Mouse (Mus musculus) limb, embryonic 12.5 days (tissue): ENCODE data around the gene Eef2. TPM values are rescaled to one million over a fixed set of nuclear protein-coding genes. Genes with fewer than 3 reads are reported as not detected.
"Not testable (repeated sequence)": the region's sequence is repeated elsewhere in the genome, so short reads cannot be mapped to it uniquely, and the experiment has no call there.

Experiments
- ATAC-seq: fragments of 200-750 bp; cut with Nextera tagmentation; 2 replicates; pipeline ENCODE4 v1.8.0; 2017; ENCODE audit warnings: low read depth, moderate TSS enrichment; ENCODE audit not compliant: insufficient number of reproducible peaks, insufficient read depth, low FRiP score, low TSS enrichment
- H3K27ac ChIP-seq: fragments of 300-500 bp; sonication (generic); 2 replicates; pipeline ENCODE4 v1.5.1; 2016; ENCODE audit warnings: mild to moderate bottlenecking, moderate library complexity
- H3K27me3 ChIP-seq: fragments of 300-500 bp; sonication (generic); 2 replicates; pipeline ENCODE4 v1.6.1; 2016; ENCODE audit warnings: mild to moderate bottlenecking, moderate library complexity
- H3K36me3 ChIP-seq: fragments of 300-500 bp; sonication (generic); 2 replicates; pipeline ENCODE4 v1.6.1; 2016; ENCODE audit warnings: mild to moderate bottlenecking, moderate library complexity
- H3K4me1 ChIP-seq: fragments of 300-500 bp; sonication (generic); replicated peaks from 2 replicates; pipeline ENCODE4 v1.6.1; 2016
- H3K4me2 ChIP-seq: fragments of 300-500 bp; sonication (generic); 2 replicates; pipeline ENCODE4 v1.6.1; 2016; ENCODE audit warnings: mild to moderate bottlenecking, moderate library complexity
- H3K4me3 ChIP-seq: fragments of 300-500 bp; sonication (generic); replicated peaks from 2 replicates; pipeline ENCODE4 v1.5.1; 2016; ENCODE audit warnings: mild to moderate bottlenecking
- H3K9ac ChIP-seq: fragments of 300-500 bp; sonication (generic); replicated peaks from 2 replicates; pipeline ENCODE4 v1.6.1; 2016; ENCODE audit warnings: mild to moderate bottlenecking, moderate library complexity
- H3K9me3 ChIP-seq: fragments of 300-500 bp; sonication (generic); 2 replicates; pipeline ENCODE4 v1.6.1; 2016; ENCODE audit warnings: mild to moderate bottlenecking, moderate library complexity
- WGBS: fragments of 180-500 bp; shearing (Covaris S2); methylation state at CpG from one replicate; pipeline ENCODE4 v1.1.7; 2016; 5-methylcytosine and 5-hydroxymethylcytosine counted together
- polyA plus RNA-seq: library from polyadenylated mRNA; unstranded; fragments of >200 nt; fragmentation: Nextera tagmentation; extraction: Ambion mirVana; gene quantifications from 2 replicates; pipeline ENCODE4 v1.2.1, GENCODE M21; 2016

The Eef2 gene
- polyA plus RNA-seq, 1 experiment from 2014 or later: 524 TPM

DNA sequence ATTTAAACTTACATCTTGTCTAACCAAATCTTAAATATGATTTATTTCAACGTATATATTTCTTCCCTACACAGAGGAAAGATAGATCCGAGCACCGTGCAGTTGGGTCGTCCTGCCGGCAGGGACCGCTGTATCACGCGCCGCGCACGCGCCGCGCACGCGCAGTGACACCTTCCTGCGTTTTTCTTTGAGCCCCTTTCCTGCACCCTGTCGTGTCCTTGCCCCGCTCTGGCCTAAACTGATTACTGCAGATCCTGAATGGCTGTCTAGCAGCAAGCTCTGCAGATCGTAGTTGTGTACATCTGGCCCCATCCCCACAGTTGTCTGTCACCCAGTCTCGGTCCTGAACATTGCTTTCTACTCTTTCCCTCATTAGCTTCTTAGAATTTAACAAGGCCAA, 3.3 kb upstream of the Eef2 start:
- H3K9me3 ChIP-seq: no peaks in the 10 kb centered on the region
- H3K4me1 ChIP-seq: peaks cover 37% of the 10 kb centered on the region
- H3K9ac ChIP-seq: peak overlapping the region; percentile 42; the same call in 1 of the 2 replicates
- WGBS: 4% methylated on average over 21 of the region's 21 CpGs
- peaks cover 9% of the 10 kb centered on the region for H3K36me3 ChIP-seq
- H3K4me3 ChIP-seq: peak overlapping the region; percentile 8; the same call in 1 of the 2 replicates
- H3K27me3 ChIP-seq: no peaks in the 10 kb centered on the region
- 0 out of 2 replicates have a peak, but pooled peaks have one; percentile 15 for ATAC-seq
- peak overlapping the region; percentile 94 for H3K27ac ChIP-seq
- peak overlapping the region; percentile 44 for H3K4me2 ChIP-seq

DNA sequence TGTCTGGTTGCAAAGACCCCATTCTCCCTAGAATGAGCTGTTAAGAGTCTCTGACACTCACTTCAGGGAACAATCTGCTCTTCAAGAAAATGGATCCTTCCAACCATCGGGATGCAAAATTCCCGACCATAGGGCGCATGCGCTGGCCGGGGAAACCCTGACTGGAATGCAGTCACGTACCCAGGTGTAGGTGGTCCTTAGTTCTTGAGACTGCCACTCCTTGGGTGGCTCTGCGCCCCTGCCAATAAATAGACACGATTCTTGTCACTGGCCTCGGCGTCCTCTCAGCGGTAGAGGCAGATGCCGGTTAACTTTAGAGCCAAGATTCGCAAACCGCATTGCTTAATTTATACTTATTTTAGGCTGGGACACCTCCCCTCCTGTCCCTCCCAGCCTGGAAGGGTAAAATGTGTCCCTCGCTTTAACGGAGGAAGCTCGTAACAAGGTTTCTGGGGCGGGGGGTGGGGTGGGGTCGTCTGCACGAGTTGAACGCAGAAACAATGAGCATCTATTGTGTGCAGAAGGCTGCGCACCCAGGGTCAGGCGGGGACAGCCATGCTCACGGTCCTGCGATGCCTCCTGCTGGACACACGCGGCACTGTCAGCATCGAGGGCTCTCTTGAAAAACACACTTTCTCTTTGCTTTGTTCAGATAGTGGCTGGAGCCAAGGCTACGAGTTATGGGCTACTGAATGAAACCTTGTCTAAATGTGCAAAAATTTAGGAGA, 1.6 kb upstream of the Eef2 start:
- no peaks in the 10 kb centered on the region for H3K27me3 ChIP-seq
- peaks cover 26% of the 10 kb centered on the region for H3K36me3 ChIP-seq
- 3% methylated on average over 29 of the region's 29 CpGs for WGBS
- ATAC-seq: peak; percentile 59
- peak overlapping the region; percentile 67 for H3K4me2 ChIP-seq
- peaks cover 45% of the 10 kb centered on the region for H3K4me1 ChIP-seq
- H3K9me3 ChIP-seq: no peaks in the 10 kb centered on the region
- H3K9ac ChIP-seq: peak overlapping the region; percentile 63
- peak overlapping the region; percentile 39 for H3K4me3 ChIP-seq
- H3K27ac ChIP-seq: peak overlapping the region; percentile 94

DNA sequence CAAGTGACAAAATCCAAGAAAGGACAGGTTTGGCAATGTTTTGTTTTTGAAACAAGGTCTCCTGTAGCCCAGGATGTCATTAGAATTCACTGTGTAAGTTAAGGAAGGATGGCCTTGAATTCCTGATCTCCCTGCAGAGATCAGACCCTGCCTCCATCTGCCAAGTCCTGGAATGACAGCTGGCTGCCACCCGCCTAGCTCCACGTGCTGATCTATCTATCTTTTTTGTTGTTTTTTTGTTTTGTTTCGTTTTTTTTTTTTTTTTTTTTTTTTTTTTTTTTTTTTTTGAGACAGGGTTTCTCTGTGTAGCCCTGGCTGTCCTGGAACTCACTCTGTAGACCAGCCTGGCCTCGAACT, 1.1 kb upstream of the Eef2 start:
- 9% methylated on average over 4 of the region's 4 CpGs for WGBS
- H3K4me3 ChIP-seq, ATAC-seq, H3K27me3 ChIP-seq, H3K9me3 ChIP-seq, H3K9ac ChIP-seq: not testable (repeated sequence)
- peaks cover 31% of the 10 kb centered on the region for H3K36me3 ChIP-seq
- H3K4me1 ChIP-seq: peaks cover 48% of the 10 kb centered on the region
- peak overlapping the region; percentile 94 for H3K27ac ChIP-seq
- H3K4me2 ChIP-seq: peak overlapping the region; percentile 96

DNA sequence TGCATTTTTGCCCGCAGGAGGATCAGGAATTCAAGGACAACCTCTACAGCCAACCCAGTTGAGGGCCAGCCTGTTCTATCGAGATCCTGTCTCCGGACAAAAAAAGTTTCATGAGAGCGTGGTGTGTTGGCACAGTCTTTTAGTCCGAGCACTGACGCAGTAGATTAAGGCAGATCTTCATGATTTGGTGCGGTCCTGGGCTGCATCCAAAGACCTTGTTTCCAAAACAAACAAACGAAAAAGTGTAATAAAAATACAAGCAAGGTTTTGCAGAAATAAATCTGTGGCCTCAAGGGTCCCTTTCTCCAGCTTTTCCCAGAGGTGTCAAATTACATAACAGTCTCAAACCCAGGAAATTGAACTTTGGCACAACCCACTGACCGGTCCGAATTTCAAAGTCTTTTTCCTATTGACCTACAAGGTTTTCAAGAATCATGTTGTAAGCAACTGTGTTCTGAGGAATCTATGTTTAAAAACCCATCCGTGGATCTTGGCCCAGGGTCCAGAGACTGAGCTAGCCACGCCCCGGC, 430 bp upstream of the Eef2 start:
- Histone ChIP-seq H3K4me2 (peak overlapping the region; percentile 96), H3K27me3 (no peaks in the 10 kb centered on the region), H3K9me3 (no peaks in the 10 kb centered on the region), H3K27ac (peak overlapping the region; percentile 94), H3K4me1 (peaks cover 50% of the 10 kb centered on the region), H3K4me3 (peak overlapping the region; percentile 98), H3K9ac (no peak overlapping the region), H3K36me3 (peaks cover 38% of the 10 kb centered on the region)
- WGBS: 9% methylated on average over 13 of the region's 13 CpGs
- ATAC-seq: no peak

DNA sequence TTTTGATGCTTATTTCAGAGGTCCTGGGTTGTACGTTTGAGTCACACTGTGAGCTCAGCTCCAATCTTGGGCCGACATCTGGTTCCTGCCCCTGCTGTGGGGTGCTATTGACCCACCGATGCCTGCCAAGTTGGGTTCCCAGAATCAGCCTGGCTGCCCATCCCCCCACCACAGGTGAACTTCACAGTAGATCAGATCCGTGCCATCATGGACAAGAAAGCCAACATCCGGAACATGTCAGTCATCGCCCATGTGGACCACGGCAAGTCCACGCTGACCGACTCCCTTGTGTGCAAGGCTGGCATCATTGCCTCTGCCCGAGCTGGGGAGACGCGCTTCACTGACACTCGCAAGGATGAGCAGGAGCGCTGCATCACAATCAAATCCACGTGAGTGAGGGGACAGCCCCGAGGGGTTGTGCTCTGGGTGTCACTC, 1.1 kb downstream of the Eef2 start:
- H3K4me2 ChIP-seq: peak overlapping the region; percentile 96
- H3K27ac ChIP-seq: peak overlapping the region; percentile 94
- H3K4me1 ChIP-seq: peaks cover 58% of the 10 kb centered on the region
- H3K4me3 ChIP-seq: peak overlapping the region; percentile 98
- no peaks in the 10 kb centered on the region for H3K9me3 ChIP-seq
- WGBS: 17% methylated on average over 16 of the region's 16 CpGs
- H3K9ac ChIP-seq: peak overlapping the region; percentile 98
- ATAC-seq: no peak
- H3K27me3 ChIP-seq: no peaks in the 10 kb centered on the region
- peaks cover 53% of the 10 kb centered on the region for H3K36me3 ChIP-seq

DNA sequence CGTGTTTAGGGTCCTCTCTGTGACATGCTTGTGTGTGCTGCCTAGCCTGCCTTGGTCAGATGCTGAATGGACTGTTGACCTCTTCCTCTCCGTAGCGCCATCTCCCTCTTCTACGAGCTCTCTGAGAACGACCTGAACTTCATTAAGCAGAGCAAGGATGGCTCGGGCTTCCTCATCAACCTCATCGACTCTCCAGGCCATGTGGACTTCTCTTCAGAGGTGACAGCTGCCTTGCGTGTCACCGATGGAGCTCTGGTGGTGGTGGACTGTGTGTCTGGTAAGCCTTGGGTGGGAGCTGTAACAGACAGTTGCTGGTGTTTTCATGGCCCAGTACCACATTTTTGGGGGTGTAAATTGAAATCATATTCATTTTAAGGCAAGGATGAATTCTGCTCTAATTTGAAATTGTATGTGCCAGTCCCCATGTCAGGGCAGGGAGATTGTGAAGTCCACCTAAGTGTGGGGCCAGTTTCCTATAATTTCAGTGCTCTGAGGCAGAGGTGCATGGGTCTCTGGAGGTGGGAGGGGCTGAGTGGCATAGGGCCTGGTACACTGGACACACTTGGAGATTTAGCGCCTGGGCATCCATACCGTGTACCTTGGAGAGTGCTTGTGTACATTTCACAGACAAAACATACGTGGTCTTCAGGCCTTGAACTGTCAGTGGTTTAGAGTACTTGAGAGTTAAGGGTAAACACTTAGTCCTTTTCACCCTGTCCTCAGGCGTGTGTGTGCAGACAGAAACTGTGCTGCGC, 1.7 kb downstream of the Eef2 start:
- no peaks in the 10 kb centered on the region for H3K27me3 ChIP-seq
- H3K27ac ChIP-seq: peak overlapping the region; percentile 94
- ATAC-seq: no peak
- peak overlapping the region; percentile 98 for H3K9ac ChIP-seq
- peaks cover 57% of the 10 kb centered on the region for H3K4me1 ChIP-seq
- WGBS: 67% methylated on average over 14 of the region's 14 CpGs
- peak overlapping the region; percentile 98 for H3K4me3 ChIP-seq
- peak overlapping the region; percentile 96 for H3K4me2 ChIP-seq
- H3K9me3 ChIP-seq: no peaks in the 10 kb centered on the region
- peaks cover 53% of the 10 kb centered on the region for H3K36me3 ChIP-seq

DNA sequence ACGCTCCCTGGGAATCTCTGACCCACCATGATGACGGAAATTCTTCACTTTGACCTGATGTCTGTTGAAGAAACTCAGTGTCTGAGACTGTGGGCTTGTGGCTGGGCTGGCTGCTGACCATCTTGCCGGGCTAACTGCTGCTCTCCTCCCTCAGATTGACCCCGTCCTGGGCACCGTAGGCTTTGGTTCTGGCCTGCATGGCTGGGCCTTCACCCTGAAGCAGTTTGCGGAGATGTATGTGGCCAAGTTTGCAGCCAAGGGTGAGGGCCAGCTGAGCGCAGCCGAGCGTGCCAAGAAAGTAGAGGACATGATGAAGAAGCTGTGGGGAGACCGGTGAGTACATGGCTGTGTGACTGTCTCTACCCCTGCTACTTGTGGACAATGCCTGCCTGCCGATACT, 2.5 kb downstream of the Eef2 start:
- no peak for ATAC-seq
- Histone ChIP-seq H3K4me2 (0 out of 2 replicates have a peak overlapping the region, but pooled peaks have one; percentile 21), H3K4me3 (peak overlapping the region; percentile 98; the same call in 1 of the 2 replicates), H3K27ac (no peak overlapping the region), H3K9ac (peak overlapping the region; percentile 27; the same call in 1 of the 2 replicates), H3K36me3 (peaks cover 54% of the 10 kb centered on the region), H3K9me3 (no peaks in the 10 kb centered on the region), H3K27me3 (no peaks in the 10 kb centered on the region), H3K4me1 (peaks cover 55% of the 10 kb centered on the region)
- WGBS: 93% methylated on average over 11 of the region's 11 CpGs

DNA sequence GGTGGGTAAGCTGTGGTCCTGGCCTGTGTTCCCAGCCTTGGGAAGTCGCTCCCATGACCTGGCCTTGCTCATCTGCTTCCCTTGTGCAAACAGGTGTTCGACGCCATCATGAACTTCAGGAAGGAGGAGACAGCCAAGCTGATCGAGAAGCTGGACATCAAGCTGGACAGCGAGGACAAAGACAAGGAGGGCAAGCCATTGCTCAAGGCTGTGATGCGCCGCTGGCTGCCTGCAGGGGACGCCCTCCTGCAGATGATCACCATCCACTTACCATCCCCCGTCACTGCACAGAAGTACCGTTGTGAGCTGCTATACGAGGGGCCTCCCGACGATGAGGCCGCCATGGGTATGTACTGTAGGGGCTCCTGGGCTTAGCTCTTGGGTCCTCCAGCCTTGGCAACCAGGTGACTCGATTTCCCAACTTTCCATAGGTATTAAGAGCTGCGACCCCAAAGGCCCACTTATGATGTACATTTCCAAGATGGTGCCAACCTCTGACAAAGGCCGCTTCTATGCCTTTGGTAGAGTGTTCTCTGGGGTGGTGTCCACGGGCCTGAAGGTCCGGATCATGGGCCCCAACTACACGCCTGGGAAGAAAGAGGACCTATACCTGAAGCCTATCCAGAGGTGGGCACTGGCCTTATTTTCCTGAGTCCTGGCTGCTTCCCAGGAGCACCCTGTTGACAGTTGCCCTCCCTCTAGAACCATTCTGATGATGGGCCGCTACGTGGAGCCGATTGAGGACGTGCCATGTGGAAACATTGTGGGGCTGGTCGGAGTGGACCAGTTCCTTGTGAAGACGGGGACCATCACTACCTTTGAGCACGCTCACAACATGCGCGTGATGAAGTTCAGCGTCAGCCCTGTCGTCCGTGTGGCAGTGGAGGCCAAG, 3.3 kb downstream of the Eef2 start:
- Histone ChIP-seq H3K9me3 (no peaks in the 10 kb centered on the region), H3K4me2 (no peak overlapping the region), H3K4me1 (peaks cover 52% of the 10 kb centered on the region), H3K4me3 (0 out of 2 replicates have a peak overlapping the region, but pooled peaks have one; percentile 8), H3K36me3 (peaks cover 62% of the 10 kb centered on the region), H3K27ac (no peak overlapping the region), H3K27me3 (no peaks in the 10 kb centered on the region), H3K9ac (0 out of 2 replicates have a peak overlapping the region, but pooled peaks have one; percentile 27)
- ATAC-seq: no peak
- WGBS: 90% methylated on average over 32 of the region's 32 CpGs

DNA sequence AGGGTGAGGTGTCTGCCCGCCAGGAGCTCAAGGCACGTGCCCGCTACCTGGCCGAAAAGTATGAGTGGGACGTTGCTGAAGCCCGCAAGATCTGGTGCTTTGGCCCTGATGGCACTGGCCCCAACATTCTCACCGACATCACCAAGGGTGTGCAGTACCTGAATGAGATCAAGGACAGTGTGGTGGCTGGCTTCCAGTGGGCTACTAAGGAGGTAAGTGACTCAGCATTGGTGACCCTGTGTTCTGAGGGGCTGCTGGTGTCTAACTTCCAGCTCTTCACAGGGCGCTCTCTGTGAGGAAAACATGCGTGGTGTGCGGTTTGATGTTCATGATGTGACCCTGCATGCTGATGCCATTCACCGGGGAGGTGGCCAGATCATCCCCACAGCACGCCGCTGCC, 4.5 kb downstream of the Eef2 start:
- no peak overlapping the region for H3K4me2 ChIP-seq
- 91% methylated on average over 13 of the region's 13 CpGs for WGBS
- H3K9me3 ChIP-seq: no peaks in the 10 kb centered on the region
- H3K4me1 ChIP-seq: peaks cover 51% of the 10 kb centered on the region
- H3K27ac ChIP-seq: 0 out of 2 replicates have a peak overlapping the region, but pooled peaks have one; percentile 45
- H3K9ac ChIP-seq: no peak overlapping the region
- no peaks in the 10 kb centered on the region for H3K27me3 ChIP-seq
- peaks cover 72% of the 10 kb centered on the region for H3K36me3 ChIP-seq
- ATAC-seq: no peak
- H3K4me3 ChIP-seq: no peak overlapping the region

DNA sequence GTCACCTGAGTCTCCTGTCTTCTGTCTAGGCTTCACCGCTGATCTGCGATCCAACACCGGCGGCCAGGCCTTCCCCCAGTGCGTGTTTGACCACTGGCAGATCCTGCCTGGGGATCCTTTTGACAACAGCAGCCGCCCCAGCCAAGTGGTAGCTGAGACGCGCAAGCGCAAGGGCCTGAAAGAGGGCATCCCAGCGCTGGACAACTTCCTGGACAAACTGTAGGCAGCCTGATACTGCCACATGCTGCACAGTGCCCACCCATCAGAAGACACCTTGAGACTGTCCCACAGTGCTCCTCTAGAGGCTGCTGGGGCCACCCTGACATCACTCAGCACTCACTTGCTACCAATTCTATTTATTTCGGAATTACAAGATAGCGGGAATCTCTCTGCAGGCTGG, 5.4 kb downstream of the Eef2 start:
- 0 out of 2 replicates have a peak overlapping the region, but pooled peaks have one; percentile 45 for H3K27ac ChIP-seq
- ATAC-seq, H3K4me3 ChIP-seq, H3K9ac ChIP-seq, H3K9me3 ChIP-seq, H3K4me2 ChIP-seq, H3K27me3 ChIP-seq: not testable (repeated sequence)
- WGBS: 83% methylated on average over 12 of the region's 12 CpGs
- peaks cover 78% of the 10 kb centered on the region for H3K36me3 ChIP-seq
- peaks cover 51% of the 10 kb centered on the region for H3K4me1 ChIP-seq
